Mouse (Mus musculus): Measurements from ENCODE around the gene Tmem40. TPM values are rescaled to one million over a fixed set of nuclear protein-coding genes. Genes with fewer than 3 reads are reported as not detected.

The Tmem40 gene
- polyA plus RNA-seq, 1 experiment from 2014 or later: 1.9 TPM

GRCm38 (mm10) chr6:115772201-115772600, 10.0 kb upstream of the Tmem40 start:
- no peaks in the 10 kb centered on the region for H3K36me3 ChIP-seq (ENCODE audit: control insufficient read depth, insufficient read depth, low read length)
- H3K9ac ChIP-seq (ENCODE audit: low read depth, low read length): no peak overlapping the region
- H3K9me3 ChIP-seq (ENCODE audit: control insufficient read depth, low read length): no peaks in the 10 kb centered on the region
- no peak overlapping the region for H3K4me3 ChIP-seq (ENCODE audit: low read length)
- ATAC-seq: no peak
- WGBS: 79% methylated on average over 6 of the region's 6 CpGs
- no peak overlapping the region for H3K4me2 ChIP-seq (ENCODE audit: low read length)
- peaks cover 24% of the 10 kb centered on the region for H3K4me1 ChIP-seq (ENCODE audit: control insufficient read depth, insufficient read depth, low read depth, low read length)
- no peak overlapping the region for H3K27ac ChIP-seq (ENCODE audit: low read depth, low read length)
- H3K27me3 ChIP-seq (replicated peaks; ENCODE audit: control insufficient read depth, insufficient read depth, low read length): no peaks in the 10 kb centered on the region

- H3K4me3 ChIP-seq (ENCODE audit: low read length): no peak overlapping the region
- no peak overlapping the region for H3K9ac ChIP-seq (ENCODE audit: low read depth, low read length)
- peaks cover 13% of the 10 kb centered on the region for H3K4me1 ChIP-seq (ENCODE audit: control insufficient read depth, insufficient read depth, low read depth, low read length)
- 78% methylated on average over 4 of the region's 4 CpGs for WGBS
- H3K4me2 ChIP-seq (ENCODE audit: low read length): no peak overlapping the region
- no peaks in the 10 kb centered on the region for H3K36me3 ChIP-seq (ENCODE audit: control insufficient read depth, insufficient read depth, low read length)
- no peak for ATAC-seq
- H3K9me3 ChIP-seq (ENCODE audit: control insufficient read depth, low read length): no peaks in the 10 kb centered on the region
- H3K27ac ChIP-seq (ENCODE audit: low read depth, low read length): no peak overlapping the region
- H3K27me3 ChIP-seq (replicated peaks; ENCODE audit: control insufficient read depth, insufficient read depth, low read length): no peaks in the 10 kb centered on the region
Observed at GRCm38 (mm10) chr6:115770852-115771251, 8.6 kb upstream of the Tmem40 start.

GRCm38 (mm10) chr6:115770059-115770670, 8.0 kb upstream of the Tmem40 start:
- H3K36me3 ChIP-seq (ENCODE audit: control insufficient read depth, insufficient read depth, low read length): no peaks in the 10 kb centered on the region
- WGBS: 89% methylated on average over 20 of the region's 20 CpGs
- no peak overlapping the region for H3K4me3 ChIP-seq (ENCODE audit: low read length)
- no peak overlapping the region for H3K9ac ChIP-seq (ENCODE audit: low read depth, low read length)
- H3K4me2 ChIP-seq (ENCODE audit: low read length): no peak overlapping the region
- ATAC-seq: no peak
- H3K9me3 ChIP-seq (ENCODE audit: control insufficient read depth, low read length): no peaks in the 10 kb centered on the region
- H3K27ac ChIP-seq (ENCODE audit: low read depth, low read length): no peak overlapping the region
- no peaks in the 10 kb centered on the region for H3K27me3 ChIP-seq (replicated peaks; ENCODE audit: control insufficient read depth, insufficient read depth, low read length)
- peaks cover 6% of the 10 kb centered on the region for H3K4me1 ChIP-seq (ENCODE audit: control insufficient read depth, insufficient read depth, low read depth, low read length)

- Histone ChIP-seq H3K9me3 (ENCODE audit: control insufficient read depth, low read length) (no peaks in the 10 kb centered on the region), H3K4me1 (ENCODE audit: control insufficient read depth, insufficient read depth, low read depth, low read length) (peaks cover 4% of the 10 kb centered on the region), H3K27me3 (replicated peaks; ENCODE audit: control insufficient read depth, insufficient read depth, low read length) (no peaks in the 10 kb centered on the region), H3K4me2 (ENCODE audit: low read length) (no peak overlapping the region), H3K36me3 (ENCODE audit: control insufficient read depth, insufficient read depth, low read length) (no peaks in the 10 kb centered on the region), H3K4me3 (ENCODE audit: low read length) (no peak overlapping the region), H3K9ac (ENCODE audit: low read depth, low read length) (no peak overlapping the region), H3K27ac (ENCODE audit: low read depth, low read length) (no peak overlapping the region)
- ATAC-seq: no peak
- WGBS: 95% methylated on average over 4 of the region's 4 CpGs
Observed at GRCm38 (mm10) chr6:115768207-115768606, 6.0 kb upstream of the Tmem40 start.

GRCm38 (mm10) chr6:115767357-115767756, 5.1 kb upstream of the Tmem40 start:
- no peaks in the 10 kb centered on the region for H3K36me3 ChIP-seq (ENCODE audit: control insufficient read depth, insufficient read depth, low read length)
- H3K27ac ChIP-seq (ENCODE audit: low read depth, low read length): no peak overlapping the region
- H3K4me1 ChIP-seq (ENCODE audit: control insufficient read depth, insufficient read depth, low read depth, low read length): peaks cover 4% of the 10 kb centered on the region
- ATAC-seq: no peak
- H3K9ac ChIP-seq (ENCODE audit: low read depth, low read length): no peak overlapping the region
- H3K27me3 ChIP-seq (replicated peaks; ENCODE audit: control insufficient read depth, insufficient read depth, low read length): no peaks in the 10 kb centered on the region
- 31% methylated on average over 9 of the region's 9 CpGs for WGBS
- no peak overlapping the region for H3K4me3 ChIP-seq (ENCODE audit: low read length)
- H3K4me2 ChIP-seq (ENCODE audit: low read length): no peak overlapping the region
- H3K9me3 ChIP-seq (ENCODE audit: control insufficient read depth, low read length): no peaks in the 10 kb centered on the region

GRCm38 (mm10) chr6:115764179-115764578, 2.0 kb upstream of the Tmem40 start:
- ATAC-seq: peak; percentile 97
- Histone ChIP-seq H3K27ac (ENCODE audit: low read depth, low read length) (peak overlapping the region; percentile 77), H3K9me3 (ENCODE audit: control insufficient read depth, low read length) (no peaks in the 10 kb centered on the region), H3K9ac (ENCODE audit: low read depth, low read length) (peak overlapping the region; percentile 38; the same call in 1 of the 2 replicates), H3K4me1 (ENCODE audit: control insufficient read depth, insufficient read depth, low read depth, low read length) (peaks cover 4% of the 10 kb centered on the region), H3K4me3 (ENCODE audit: low read length) (no peak overlapping the region), H3K4me2 (ENCODE audit: low read length) (peak overlapping the region; percentile 33; the same call in 1 of the 2 replicates), H3K36me3 (ENCODE audit: control insufficient read depth, insufficient read depth, low read length) (no peaks in the 10 kb centered on the region), H3K27me3 (replicated peaks; ENCODE audit: control insufficient read depth, insufficient read depth, low read length) (no peaks in the 10 kb centered on the region)
- 5% methylated on average over 7 of the region's 7 CpGs for WGBS

GRCm38 (mm10) chr6:115760982-115761381, 1.2 kb downstream of the Tmem40 start:
- Histone ChIP-seq H3K4me3 (ENCODE audit: low read length) (no peak overlapping the region), H3K27me3 (replicated peaks; ENCODE audit: control insufficient read depth, insufficient read depth, low read length) (no peaks in the 10 kb centered on the region), H3K36me3 (ENCODE audit: control insufficient read depth, insufficient read depth, low read length) (no peaks in the 10 kb centered on the region), H3K9ac (ENCODE audit: low read depth, low read length) (no peak overlapping the region), H3K4me1 (ENCODE audit: control insufficient read depth, insufficient read depth, low read depth, low read length) (peaks cover 4% of the 10 kb centered on the region), H3K9me3 (ENCODE audit: control insufficient read depth, low read length) (no peaks in the 10 kb centered on the region), H3K27ac (ENCODE audit: low read depth, low read length) (no peak overlapping the region), H3K4me2 (ENCODE audit: low read length) (no peak overlapping the region)
- 50% methylated on average over 4 of the region's 4 CpGs for WGBS
- ATAC-seq: no peak

- H3K27ac ChIP-seq (ENCODE audit: low read depth, low read length): no peak overlapping the region
- no peak overlapping the region for H3K4me3 ChIP-seq (ENCODE audit: low read length)
- H3K36me3 ChIP-seq (ENCODE audit: control insufficient read depth, insufficient read depth, low read length): no peaks in the 10 kb centered on the region
- H3K4me2 ChIP-seq (ENCODE audit: low read length): no peak overlapping the region
- 95% methylated on average over 4 of the region's 4 CpGs for WGBS
- H3K4me1 ChIP-seq (ENCODE audit: control insufficient read depth, insufficient read depth, low read depth, low read length): peaks cover 4% of the 10 kb centered on the region
- H3K9ac ChIP-seq (ENCODE audit: low read depth, low read length): no peak overlapping the region
- no peak for ATAC-seq
- no peaks in the 10 kb centered on the region for H3K27me3 ChIP-seq (replicated peaks; ENCODE audit: control insufficient read depth, insufficient read depth, low read length)
- H3K9me3 ChIP-seq (ENCODE audit: control insufficient read depth, low read length): no peaks in the 10 kb centered on the region
Observed at GRCm38 (mm10) chr6:115760137-115760536, 2.1 kb downstream of the Tmem40 start.

- ATAC-seq: no peak
- Histone ChIP-seq H3K4me1 (ENCODE audit: control insufficient read depth, insufficient read depth, low read depth, low read length) (peaks cover 4% of the 10 kb centered on the region), H3K9ac (ENCODE audit: low read depth, low read length) (no peak overlapping the region), H3K27me3 (replicated peaks; ENCODE audit: control insufficient read depth, insufficient read depth, low read length) (no peaks in the 10 kb centered on the region), H3K9me3 (ENCODE audit: control insufficient read depth, low read length) (no peaks in the 10 kb centered on the region), H3K4me2 (ENCODE audit: low read length) (no peak overlapping the region), H3K36me3 (ENCODE audit: control insufficient read depth, insufficient read depth, low read length) (no peaks in the 10 kb centered on the region), H3K27ac (ENCODE audit: low read depth, low read length) (no peak overlapping the region), H3K4me3 (ENCODE audit: low read length) (no peak overlapping the region)
- WGBS: 70% methylated on average over 5 of the region's 5 CpGs
Observed at GRCm38 (mm10) chr6:115759461-115759860, 2.7 kb downstream of the Tmem40 start.
